Mouse (Mus musculus) lung, embryonic 14.5 days (tissue): ENCODE measurements around the gene Endou. TPM values are rescaled to one million over a fixed set of nuclear protein-coding genes. Genes with fewer than 3 reads are reported as not detected.

Experiments
- ATAC-seq: fragments of 200-750 bp; cut with Nextera tagmentation; 2 replicates; pipeline ENCODE4 v1.8.0; 2017; ENCODE audit warnings: mild to moderate bottlenecking, moderate TSS enrichment, moderate library complexity; ENCODE audit not compliant: insufficient read depth
- DNase-seq: peaks from one replicate; pipeline ENCODE4 v3.0.0-alpha.2; 2015
- H3K27ac ChIP-seq: fragments of 300-500 bp; sonication (generic); 2 replicates; pipeline ENCODE4 v1.5.1; 2014; ENCODE audit warnings: low read depth, mild to moderate bottlenecking, moderate library complexity
- H3K27me3 ChIP-seq: fragments of 300-500 bp; sonication (generic); 2 replicates; pipeline ENCODE4 v1.6.1; 2014; ENCODE audit warnings: low read length, control low read depth; ENCODE audit not compliant: insufficient read depth
- H3K36me3 ChIP-seq: fragments of 300-500 bp; sonication (generic); 2 replicates; pipeline ENCODE4 v1.6.1; 2014; ENCODE audit warnings: control low read depth; ENCODE audit not compliant: insufficient read depth
- H3K4me1 ChIP-seq: fragments of 300-500 bp; sonication (generic); 2 replicates; pipeline ENCODE4 v1.6.1; 2014; ENCODE audit warnings: antibody characterized with exemption, control low read depth; ENCODE audit not compliant: insufficient read depth
- H3K4me2 ChIP-seq: fragments of 300-500 bp; sonication (generic); 2 replicates; pipeline ENCODE4 v1.6.1; 2014; ENCODE audit warnings: mild to moderate bottlenecking
- H3K4me3 ChIP-seq: fragments of 300-500 bp; sonication (generic); 2 replicates; pipeline ENCODE4 v1.5.1; 2014; ENCODE audit warnings: low read depth, low read length
- H3K9ac ChIP-seq: fragments of 300-500 bp; sonication (generic); 2 replicates; pipeline ENCODE4 v1.6.1; 2014
- H3K9me3 ChIP-seq: fragments of 300-500 bp; sonication (generic); 2 replicates; pipeline ENCODE4 v1.6.1; 2016; ENCODE audit warnings: low read depth, low read length, control low read depth
- CTCF ChIP-seq: IDR thresholded peaks from 2 replicates; pipeline ENCODE4 v1.5.1; 2016; ENCODE audit warnings: antibody characterized with exemption, low read depth
- WGBS: fragments of 180-500 bp; shearing (Covaris S2); extraction: QIAGEN DNeasy Blood & Tissue Kit; methylation state at CpG from one replicate; pipeline ENCODE4 v1.1.7; 2014; 5-methylcytosine and 5-hydroxymethylcytosine counted together
- polyA plus RNA-seq: library from polyadenylated mRNA; unstranded; fragments of >200 nt; fragmentation: Nextera tagmentation; extraction: Ambion mirVana; gene quantifications from 2 replicates; pipeline ENCODE4 v1.2.1, GENCODE M21; 2014

Endou gene
- polyA plus RNA-seq, 1 experiment from 2014 or later: not detected

- Histone ChIP-seq H3K27ac (no peak overlapping the region), H3K4me3 (no peak overlapping the region), H3K27me3 (no peaks in the 10 kb centered on the region), H3K9me3 (no peaks in the 10 kb centered on the region), H3K4me1 (no peaks in the 10 kb centered on the region), H3K36me3 (no peaks in the 10 kb centered on the region), H3K9ac (no peak overlapping the region), H3K4me2 (no peak overlapping the region)
- WGBS: 22% methylated on average over 12 of the region's 12 CpGs
- DNase-seq (peak; percentile 87), ATAC-seq (peak; percentile 64; the same call in 1 of the 2 replicates)
- TF ChIP-seq CTCF: peak; percentile 83
Measured at GRCm38 (mm10) chr15:97717861-97718534, 13.1 kb downstream of the Endou start.

GRCm38 (mm10) chr15:97716782-97717181 lies 14.4 kb downstream of the Endou start:
- no peak overlapping the region for H3K4me3 ChIP-seq
- TF ChIP-seq CTCF: no peak
- no peak overlapping the region for H3K9ac ChIP-seq
- no peaks in the 10 kb centered on the region for H3K4me1 ChIP-seq
- H3K27ac ChIP-seq: no peak overlapping the region
- 74% methylated on average over 11 of the region's 11 CpGs for WGBS
- H3K36me3 ChIP-seq: no peaks in the 10 kb centered on the region
- no peaks in the 10 kb centered on the region for H3K9me3 ChIP-seq
- no peak for DNase-seq
- ATAC-seq: no peak
- no peaks in the 10 kb centered on the region for H3K27me3 ChIP-seq
- no peak overlapping the region for H3K4me2 ChIP-seq

DNA sequence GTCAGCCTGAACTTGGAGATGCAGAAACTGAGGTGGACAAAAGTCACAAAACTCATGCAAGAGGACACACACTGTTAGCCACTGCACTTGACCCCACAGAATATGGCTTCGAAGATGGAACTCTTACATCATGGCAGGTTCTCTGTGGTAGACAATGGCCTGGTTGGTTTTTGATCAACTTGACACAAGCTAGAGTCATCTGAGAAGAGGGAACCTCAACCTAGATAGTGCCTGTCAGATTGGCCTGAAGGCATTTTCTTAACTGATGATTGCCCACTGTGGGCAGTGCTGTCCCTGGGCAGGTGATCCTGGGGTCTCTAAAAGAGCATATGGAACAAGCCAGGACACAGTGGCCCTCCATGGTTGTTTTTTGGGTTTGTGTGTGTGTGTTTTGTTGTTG lies 15.4 kb downstream of the Endou start:
- no peak for TF ChIP-seq CTCF
- Histone ChIP-seq H3K9me3 (no peaks in the 10 kb centered on the region), H3K4me3 (no peak overlapping the region), H3K4me2 (no peak overlapping the region), H3K36me3 (no peaks in the 10 kb centered on the region), H3K9ac (no peak overlapping the region), H3K27ac (no peak overlapping the region), H3K4me1 (no peaks in the 10 kb centered on the region), H3K27me3 (no peaks in the 10 kb centered on the region)
- DNase-seq: no peak
- ATAC-seq: no peak
- 93% methylated on average over 1 of the region's 1 CpGs for WGBS

- no peak overlapping the region for H3K9ac ChIP-seq
- no peak overlapping the region for H3K27ac ChIP-seq
- H3K27me3 ChIP-seq: no peaks in the 10 kb centered on the region
- no peaks in the 10 kb centered on the region for H3K9me3 ChIP-seq
- H3K36me3 ChIP-seq: no peaks in the 10 kb centered on the region
- no peak overlapping the region for H3K4me2 ChIP-seq
- H3K4me1 ChIP-seq: no peaks in the 10 kb centered on the region
- H3K4me3 ChIP-seq: no peak overlapping the region
- WGBS: 83% methylated on average over 8 of the region's 8 CpGs
- no peak for TF ChIP-seq CTCF
- DNase-seq (no peak), ATAC-seq (no peak)
Measured at GRCm38 (mm10) chr15:97715083-97715482, 16.1 kb downstream of the Endou start.

- no peaks in the 10 kb centered on the region for H3K36me3 ChIP-seq
- no peak for TF ChIP-seq CTCF
- no peaks in the 10 kb centered on the region for H3K4me1 ChIP-seq
- no peak overlapping the region for H3K27ac ChIP-seq
- H3K9me3 ChIP-seq: no peaks in the 10 kb centered on the region
- WGBS: 60% methylated on average over 6 of the region's 6 CpGs
- H3K9ac ChIP-seq: no peak overlapping the region
- H3K27me3 ChIP-seq: no peaks in the 10 kb centered on the region
- H3K4me2 ChIP-seq: no peak overlapping the region
- no peak for ATAC-seq
- H3K4me3 ChIP-seq: no peak overlapping the region
- DNase-seq: no peak
Measured at GRCm38 (mm10) chr15:97712546-97712945, 18.6 kb downstream of the Endou start.

- no peak for DNase-seq
- no peaks in the 10 kb centered on the region for H3K9me3 ChIP-seq
- 32% methylated on average over 6 of the region's 6 CpGs for WGBS
- TF ChIP-seq CTCF: no peak
- no peaks in the 10 kb centered on the region for H3K27me3 ChIP-seq
- no peak overlapping the region for H3K9ac ChIP-seq
- H3K4me2 ChIP-seq: no peak overlapping the region
- H3K4me3 ChIP-seq: no peak overlapping the region
- no peak for ATAC-seq
- H3K36me3 ChIP-seq: no peaks in the 10 kb centered on the region
- H3K4me1 ChIP-seq: no peaks in the 10 kb centered on the region
- H3K27ac ChIP-seq: no peak overlapping the region
Measured at GRCm38 (mm10) chr15:97710906-97711305, 20.2 kb downstream of the Endou start.

DNA sequence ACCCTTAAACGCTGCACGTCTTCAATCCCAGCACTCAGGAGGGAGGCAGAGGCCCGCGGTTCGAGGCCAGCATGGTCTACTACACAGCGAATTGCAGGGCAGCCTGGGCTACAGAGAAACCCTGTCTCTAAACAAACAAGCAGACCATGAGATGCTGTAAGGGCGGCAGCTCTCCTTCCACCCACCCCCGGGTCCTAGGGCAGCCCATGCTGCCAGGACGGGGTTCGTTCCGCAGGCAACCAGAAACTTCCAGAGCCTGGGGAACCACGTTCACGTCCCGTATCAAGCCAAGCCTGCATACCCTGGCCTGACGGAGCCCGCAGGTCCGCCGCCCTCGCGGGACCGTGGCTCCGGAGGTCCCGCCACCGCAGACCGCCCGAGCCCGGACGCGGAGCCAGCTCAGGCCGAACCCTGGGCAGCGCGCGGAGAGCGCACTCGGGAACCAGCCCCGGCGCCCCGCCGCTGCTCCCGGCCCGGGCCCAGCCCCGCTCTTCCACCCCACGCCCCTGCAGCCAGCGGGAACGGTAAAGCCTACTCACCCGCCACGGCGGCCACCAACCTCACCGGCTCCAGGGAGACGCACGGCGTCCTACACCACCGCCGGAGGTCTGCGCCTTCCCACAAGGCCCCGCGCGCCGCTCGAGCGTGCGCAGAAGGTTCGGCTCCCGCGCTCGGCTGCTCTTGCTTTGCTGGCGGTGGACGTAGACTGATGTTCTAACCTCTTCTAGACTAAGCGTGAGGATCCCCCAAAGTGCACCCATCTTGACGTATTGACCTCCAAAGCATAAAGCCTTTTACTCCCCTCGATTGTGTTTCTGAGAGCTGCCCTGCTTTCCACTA lies 25.7 kb downstream of the Endou start, which contains the start of gene Rpap3:
Rpap3 (minus strand) TSS at position 615 of the 840 bp plus-strand sequence.
- Histone ChIP-seq H3K27ac (peak within 1 kb of the TSS; percentile 21), H3K4me2 (peak within 1 kb of the TSS; percentile 79), H3K4me1 (no peaks in the 10 kb centered on the region), H3K9ac (peak within 1 kb of the TSS; percentile 92), H3K27me3 (no peaks in the 10 kb centered on the region), H3K36me3 (peaks cover 24% of the 10 kb centered on the region), H3K9me3 (no peaks in the 10 kb centered on the region), H3K4me3 (peak within 1 kb of the TSS; percentile 95)
- ATAC-seq (peak; percentile 95), DNase-seq (peak; percentile 93)
- under 1% methylated on average over 70 of the region's 71 CpGs for WGBS
- no peak for TF ChIP-seq CTCF
